Mouse (Mus musculus) liver, embryonic 16.5 days (tissue): Measurements from ENCODE around the gene Abca3. TPM values are rescaled to one million over a fixed set of nuclear protein-coding genes. Genes with fewer than 3 reads are reported as not detected.
A peak's percentile ranks its signal among the peaks of the same experiment; 100 is the strongest.

ENCODE experiments used
- ATAC-seq: fragments of 200-750 bp; cut with Nextera tagmentation; 2 replicates; pipeline ENCODE4 v1.8.0; 2017; ENCODE audit warnings: low read depth, mild to moderate bottlenecking, moderate number of reproducible peaks, moderate library complexity
- H3K27ac ChIP-seq: fragments of 300-500 bp; sonication (generic); 2 replicates; pipeline ENCODE4 v1.5.1; 2014; ENCODE audit warnings: mild to moderate bottlenecking, low read length
- H3K27me3 ChIP-seq: fragments of 300-500 bp; sonication (generic); 2 replicates; pipeline ENCODE4 v1.6.1; 2014; ENCODE audit warnings: low read depth, low read length, mixed read lengths; ENCODE audit not compliant: control insufficient read depth, insufficient read depth
- H3K36me3 ChIP-seq: fragments of 300-500 bp; sonication (generic); 2 replicates; pipeline ENCODE4 v1.6.1; 2014; ENCODE audit warnings: mild to moderate bottlenecking; ENCODE audit not compliant: control insufficient read depth, insufficient read depth
- H3K4me1 ChIP-seq: fragments of 300-500 bp; sonication (generic); 2 replicates; pipeline ENCODE4 v1.6.1; 2014; ENCODE audit warnings: low read depth, low read length, mixed read lengths; ENCODE audit not compliant: control insufficient read depth
- H3K4me2 ChIP-seq: fragments of 300-500 bp; sonication (generic); 2 replicates; pipeline ENCODE4 v1.6.1; 2014; ENCODE audit warnings: low read depth, low read length, mixed read lengths
- H3K4me3 ChIP-seq: fragments of 300-500 bp; sonication (generic); 2 replicates; pipeline ENCODE4 v1.5.1; 2014; ENCODE audit warnings: low read depth, mild to moderate bottlenecking, low read length
- H3K9ac ChIP-seq: fragments of 300-500 bp; sonication (generic); 2 replicates; pipeline ENCODE4 v1.6.1; 2014; ENCODE audit warnings: low read depth, low read length
- H3K9me3 ChIP-seq: fragments of 300-500 bp; sonication (generic); replicated peaks from 2 replicates; pipeline ENCODE4 v1.6.1; 2016; ENCODE audit warnings: low read length; ENCODE audit not compliant: control insufficient read depth
- WGBS: fragments of 180-500 bp; shearing (Covaris S2); extraction: QIAGEN DNeasy Blood & Tissue Kit; methylation state at CpG from one replicate; pipeline ENCODE4 v1.1.7; 2014; ENCODE audit not compliant: insufficient replicate concordance; 5-methylcytosine and 5-hydroxymethylcytosine counted together
- polyA plus RNA-seq: library from polyadenylated mRNA; unstranded; fragments of >200 nt; fragmentation: Nextera tagmentation; extraction: Ambion mirVana; gene quantifications from 2 replicates; pipeline ENCODE4 v1.2.1, GENCODE M21; 2015

Gene Abca3
- polyA plus RNA-seq, 1 experiment from 2014 or later = 15.0 TPM

- Histone ChIP-seq H3K36me3 (peaks cover 24% of the 10 kb centered on the region), H3K9me3 (no peaks in the 10 kb centered on the region)
Observed at GRCm38 (mm10) chr17:24365863-24366262, 14.1 kb downstream of the Abca3 start.

GRCm38 (mm10) chr17:24375094-24375712, 23.5 kb downstream of the Abca3 start:
- H3K27ac ChIP-seq = no peak overlapping the region
- H3K9ac ChIP-seq = no peak overlapping the region
- no peaks in the 10 kb centered on the region for H3K9me3 ChIP-seq
- H3K36me3 ChIP-seq = peaks cover 47% of the 10 kb centered on the region
- 70% methylated on average over 4 of the region's 5 CpGs for WGBS
- no peak overlapping the region for H3K4me2 ChIP-seq
- H3K4me3 ChIP-seq = no peak overlapping the region
- H3K27me3 ChIP-seq = no peaks in the 10 kb centered on the region
- ATAC-seq = peak; percentile 27; the same call in 1 of the 2 replicates
- peaks cover 17% of the 10 kb centered on the region for H3K4me1 ChIP-seq

More at GRCm38 (mm10) chr17:24365863-24366262, 14.1 kb downstream of the Abca3 start:
- no peak overlapping the region for H3K9ac ChIP-seq
- WGBS = 75% methylated on average over 13 of the region's 13 CpGs
- peaks cover 7% of the 10 kb centered on the region for H3K4me1 ChIP-seq
- H3K4me3 ChIP-seq = no peak overlapping the region
- no peak overlapping the region for H3K27ac ChIP-seq
- no peaks in the 10 kb centered on the region for H3K27me3 ChIP-seq
- peak; percentile 36; the same call in 1 of the 2 replicates for ATAC-seq
- H3K4me2 ChIP-seq = no peak overlapping the region

GRCm38 (mm10) chr17:24375886-24376285, 24.1 kb downstream of the Abca3 start:
- no peak overlapping the region for H3K4me3 ChIP-seq
- no peak overlapping the region for H3K27ac ChIP-seq
- no peak overlapping the region for H3K9ac ChIP-seq
- no peaks in the 10 kb centered on the region for H3K9me3 ChIP-seq
- WGBS = 70% methylated on average over 6 of the region's 6 CpGs
- H3K36me3 ChIP-seq = peaks cover 48% of the 10 kb centered on the region
- H3K4me2 ChIP-seq = no peak overlapping the region
- no peaks in the 10 kb centered on the region for H3K27me3 ChIP-seq
- ATAC-seq = peak; percentile 53; the same call in 1 of the 2 replicates
- H3K4me1 ChIP-seq = peaks cover 17% of the 10 kb centered on the region

GRCm38 (mm10) chr17:24378496-24378895, 26.7 kb downstream of the Abca3 start:
- Histone ChIP-seq H3K9ac (no peak overlapping the region), H3K9me3 (no peaks in the 10 kb centered on the region)

GRCm38 (mm10) chr17:24383789-24384188, 32.0 kb downstream of the Abca3 start:
- no peak for ATAC-seq
- WGBS = 83% methylated on average over 8 of the region's 8 CpGs
- Histone ChIP-seq H3K4me2 (no peak overlapping the region), H3K4me1 (no peaks in the 10 kb centered on the region), H3K9me3 (no peaks in the 10 kb centered on the region), H3K4me3 (no peak overlapping the region), H3K36me3 (peaks cover 60% of the 10 kb centered on the region), H3K9ac (no peak overlapping the region), H3K27ac (no peak overlapping the region), H3K27me3 (no peaks in the 10 kb centered on the region)

More at GRCm38 (mm10) chr17:24378496-24378895, 26.7 kb downstream of the Abca3 start:
- peaks cover 17% of the 10 kb centered on the region for H3K4me1 ChIP-seq
- WGBS = 72% methylated on average over 2 of the region's 2 CpGs
- no peak overlapping the region for H3K4me2 ChIP-seq
- no peak overlapping the region for H3K4me3 ChIP-seq
- H3K27ac ChIP-seq = no peak overlapping the region
- no peak for ATAC-seq
- H3K27me3 ChIP-seq = no peaks in the 10 kb centered on the region
- H3K36me3 ChIP-seq = peaks cover 56% of the 10 kb centered on the region

GRCm38 (mm10) chr17:24388711-24389110, 37.0 kb downstream of the Abca3 start:
- Histone ChIP-seq H3K27me3 (no peaks in the 10 kb centered on the region), H3K27ac (no peak overlapping the region), H3K9me3 (no peaks in the 10 kb centered on the region), H3K4me1 (no peaks in the 10 kb centered on the region), H3K36me3 (peaks cover 48% of the 10 kb centered on the region), H3K4me2 (no peak overlapping the region), H3K9ac (no peak overlapping the region), H3K4me3 (no peak overlapping the region)
- ATAC-seq = no peak
- 82% methylated on average over 5 of the region's 5 CpGs for WGBS

GRCm38 (mm10) chr17:24389865-24390264, 38.1 kb downstream of the Abca3 start:
- H3K27me3 ChIP-seq = no peaks in the 10 kb centered on the region
- H3K27ac ChIP-seq = no peak overlapping the region
- H3K9me3 ChIP-seq = no peaks in the 10 kb centered on the region
- H3K9ac ChIP-seq = no peak overlapping the region
- peaks cover 40% of the 10 kb centered on the region for H3K36me3 ChIP-seq
- H3K4me1 ChIP-seq = no peaks in the 10 kb centered on the region
- H3K4me2 ChIP-seq = no peak overlapping the region
- 6% methylated on average over 2 of the region's 2 CpGs for WGBS
- no peak overlapping the region for H3K4me3 ChIP-seq
- ATAC-seq = no peak

- Histone ChIP-seq H3K9ac (no peak overlapping the region), H3K9me3 (no peaks in the 10 kb centered on the region), H3K36me3 (peaks cover 28% of the 10 kb centered on the region), H3K4me3 (no peak overlapping the region), H3K4me2 (no peak overlapping the region), H3K27me3 (no peaks in the 10 kb centered on the region), H3K4me1 (no peaks in the 10 kb centered on the region), H3K27ac (no peak overlapping the region)
- no peak for ATAC-seq
- 70% methylated on average over 8 of the region's 8 CpGs for WGBS
Observed at GRCm38 (mm10) chr17:24391149-24391548, 39.4 kb downstream of the Abca3 start.

- H3K27ac ChIP-seq = no peak overlapping the region
- 61% methylated on average over 4 of the region's 4 CpGs for WGBS
- no peaks in the 10 kb centered on the region for H3K4me1 ChIP-seq
- no peak overlapping the region for H3K9ac ChIP-seq
- H3K36me3 ChIP-seq = peaks cover 19% of the 10 kb centered on the region
- no peak for ATAC-seq
- no peaks in the 10 kb centered on the region for H3K9me3 ChIP-seq
- no peaks in the 10 kb centered on the region for H3K27me3 ChIP-seq
- no peak overlapping the region for H3K4me2 ChIP-seq
- H3K4me3 ChIP-seq = no peak overlapping the region
Observed at GRCm38 (mm10) chr17:24393527-24393926, 41.8 kb downstream of the Abca3 start.
